Mouse (Mus musculus) NIH3T3 (cell line): ENCODE data around the gene Camsap1.

Experiments
- DNase-seq: peaks from one replicate; pipeline ENCODE4 v3.0.0-alpha.2; 2012; ENCODE audit warnings: low read depth

The Camsap1 gene

GRCm38 (mm10) chr2:25983159-25983907 is at the start of gene Camsap1:
Gene Camsap1, minus strand, starts transcription at chr2:25983282.
- peak; percentile 100 for DNase-seq

- peak; percentile 32 for DNase-seq
Observed at GRCm38 (mm10) chr2:26030288-26030687, 47.2 kb upstream of the Camsap1 start.

- peak; percentile 77 for DNase-seq
Observed at GRCm38 (mm10) chr2:26024138-26025075, 41.3 kb upstream of the Camsap1 start.

GRCm38 (mm10) chr2:26022626-26023025 is 39.5 kb upstream of the Camsap1 start:
- DNase-seq, result no peak

- no peak for DNase-seq
Observed at GRCm38 (mm10) chr2:26022258-26022565, 39.1 kb upstream of the Camsap1 start.

GRCm38 (mm10) chr2:26021561-26022257 is 38.6 kb upstream of the Camsap1 start, which contains the start of gene Ubac1:
Gene Ubac1, minus strand, starts transcription at chr2:26021747.
- DNase-seq, result peak; percentile 90

GRCm38 (mm10) chr2:26020714-26021560 is 37.9 kb upstream of the Camsap1 start:
- DNase-seq, result peak; percentile 61

GRCm38 (mm10) chr2:26019923-26020322 is 36.8 kb upstream of the Camsap1 start:
- no peak for DNase-seq

- no peak for DNase-seq
Observed at GRCm38 (mm10) chr2:26017326-26017725, 34.2 kb upstream of the Camsap1 start.

GRCm38 (mm10) chr2:26013674-26014073 is 30.6 kb upstream of the Camsap1 start:
- no peak for DNase-seq

- DNase-seq, result no peak
Observed at GRCm38 (mm10) chr2:26011420-26011819, 28.3 kb upstream of the Camsap1 start.

- DNase-seq, result no peak
Observed at GRCm38 (mm10) chr2:26002001-26002400, 18.9 kb upstream of the Camsap1 start.

- no peak for DNase-seq
Observed at GRCm38 (mm10) chr2:26001136-26001535, 18.1 kb upstream of the Camsap1 start.

- DNase-seq, result peak; percentile 60
Observed at GRCm38 (mm10) chr2:25997716-25998115, 14.6 kb upstream of the Camsap1 start.

GRCm38 (mm10) chr2:25994791-25995190 is 11.7 kb upstream of the Camsap1 start:
- peak; percentile 70 for DNase-seq

- peak; percentile 67 for DNase-seq
Observed at GRCm38 (mm10) chr2:25992285-25992684, 9.2 kb upstream of the Camsap1 start.

GRCm38 (mm10) chr2:25989651-25990050 is 6.6 kb upstream of the Camsap1 start:
- DNase-seq, result no peak

- DNase-seq, result peak; percentile 17
Observed at GRCm38 (mm10) chr2:25987817-25988216, 4.7 kb upstream of the Camsap1 start.

GRCm38 (mm10) chr2:25986601-25987000 is 3.5 kb upstream of the Camsap1 start:
- DNase-seq, result peak; percentile 16

- no peak for DNase-seq
Observed at GRCm38 (mm10) chr2:25982426-25983091, 523 bp downstream of the Camsap1 start.

GRCm38 (mm10) chr2:25982052-25982425 is 1.0 kb downstream of the Camsap1 start:
- DNase-seq, result peak; percentile 63
